Mouse (Mus musculus) R1 (cell line): ENCODE data around the gene Tgm3.

Experiments used
- DNase-seq: peaks from one replicate; pipeline ENCODE4 v3.0.0-alpha.2; 2018; ENCODE audit warnings: low read depth, low spot score

Gene Tgm3

GRCm38 (mm10) chr2:130012026-130012425 is at the start of gene Tgm3:
Gene Tgm3 (plus strand): TSS chr2:130012349.
- DNase-seq: peak; percentile 92

GRCm38 (mm10) chr2:129980608-129981007 is 31.5 kb upstream of the Tgm3 start:
- DNase-seq: no peak

GRCm38 (mm10) chr2:129987527-129988045 is 24.6 kb upstream of the Tgm3 start:
- DNase-seq: no peak

GRCm38 (mm10) chr2:129989646-129990045 is 22.5 kb upstream of the Tgm3 start:
- DNase-seq: no peak

- DNase-seq: no peak
These were observed 17.7 kb upstream of the Tgm3 start for GRCm38 (mm10) chr2:129994468-129994867.

GRCm38 (mm10) chr2:129998476-129998875 is 13.7 kb upstream of the Tgm3 start:
- no peak for DNase-seq

GRCm38 (mm10) chr2:129999296-129999695 is 12.9 kb upstream of the Tgm3 start:
- DNase-seq: no peak

GRCm38 (mm10) chr2:130000601-130001000 is 11.5 kb upstream of the Tgm3 start:
- DNase-seq: no peak

GRCm38 (mm10) chr2:130004046-130004445 is 8.1 kb upstream of the Tgm3 start:
- no peak for DNase-seq

GRCm38 (mm10) chr2:130009371-130009770 is 2.8 kb upstream of the Tgm3 start:
- no peak for DNase-seq

- DNase-seq: no peak
These were observed 1.5 kb downstream of the Tgm3 start for GRCm38 (mm10) chr2:130013646-130014045.

- no peak for DNase-seq
These were observed 3.0 kb downstream of the Tgm3 start for GRCm38 (mm10) chr2:130015196-130015595.

GRCm38 (mm10) chr2:130018084-130018483 is 5.9 kb downstream of the Tgm3 start:
- peak; percentile 16 for DNase-seq

- DNase-seq: no peak
These were observed 15.7 kb downstream of the Tgm3 start for GRCm38 (mm10) chr2:130027890-130028289.

- no peak for DNase-seq
These were observed 17.7 kb downstream of the Tgm3 start for GRCm38 (mm10) chr2:130029826-130030225.

GRCm38 (mm10) chr2:130032661-130033060 is 20.5 kb downstream of the Tgm3 start:
- DNase-seq: no peak

GRCm38 (mm10) chr2:130036846-130037245 is 24.7 kb downstream of the Tgm3 start:
- no peak for DNase-seq

- DNase-seq: no peak
These were observed 26.8 kb downstream of the Tgm3 start for GRCm38 (mm10) chr2:130038971-130039370.

- DNase-seq: no peak
These were observed 28.2 kb downstream of the Tgm3 start for GRCm38 (mm10) chr2:130040190-130040886.

GRCm38 (mm10) chr2:130043835-130044234 is 31.7 kb downstream of the Tgm3 start:
- no peak for DNase-seq

GRCm38 (mm10) chr2:130047923-130048440 is 35.8 kb downstream of the Tgm3 start:
- DNase-seq: peak; percentile 32

- DNase-seq: no peak
These were observed 36.6 kb downstream of the Tgm3 start for GRCm38 (mm10) chr2:130048792-130049191.

GRCm38 (mm10) chr2:130058149-130058548 is 46.0 kb downstream of the Tgm3 start:
- DNase-seq: peak; percentile 39
